In the genomic region with DNA sequence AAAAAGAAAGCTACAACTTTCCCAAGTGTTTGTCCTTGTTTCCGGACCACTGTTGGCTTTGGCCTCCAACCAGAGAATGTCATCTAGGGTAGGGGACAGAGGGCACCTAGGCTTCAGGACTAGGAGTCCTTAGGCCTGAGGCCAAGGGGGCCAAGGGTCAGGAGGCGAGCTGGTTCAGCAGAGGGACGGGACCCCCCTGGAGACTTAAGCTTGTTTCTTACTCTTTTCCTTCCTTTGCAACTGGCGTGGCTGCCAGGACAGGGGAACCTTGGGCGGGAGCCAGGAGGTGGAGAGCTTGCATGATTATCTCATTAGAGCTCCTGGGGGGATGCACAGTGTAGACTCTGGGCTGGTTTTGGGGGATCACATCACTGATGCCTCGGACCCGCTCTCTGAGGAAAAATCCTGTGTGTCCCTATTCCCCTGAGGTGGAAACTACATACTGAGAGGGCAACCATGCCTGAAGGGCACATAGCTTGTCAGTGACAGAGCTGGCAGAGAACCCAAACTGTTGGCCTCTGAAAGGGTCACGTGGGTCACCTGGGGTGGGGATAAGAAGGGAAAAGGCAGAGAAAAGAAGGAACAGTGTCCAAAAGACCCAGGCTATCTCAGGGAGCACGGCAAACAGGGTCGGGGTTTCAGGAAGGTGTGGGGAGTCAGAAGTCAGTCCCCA, we compare ENCODE assay signal across 9 mouse cellular contexts. TPM values are rescaled to one million over a fixed set of nuclear protein-coding genes. Genes with fewer than 3 reads are reported as not detected.
DNase-seq lines count a peak whose midpoint lies in the region; ATAC-seq and TF ChIP-seq lines count a peak whose summit lies in the region.
"Had no signal": no experiment of that assay in that cellular context is flagged by ENCODE, and none has a peak within 500 bp of the region (broad histone marks: within the 10 kb centered on the region; RNA-seq: fewer than 3 reads in every experiment).

No protein-coding gene starts in this region.

- H3K4me3 ChIP-seq in hindbrain, embryonic 10.5 days, result no peak overlapping the region
- H3K4me3 ChIP-seq in hindbrain, embryonic 14.5 days (replicated peaks; ENCODE audit: low read length), result no peak overlapping the region
- H3K4me3 ChIP-seq in heart, embryonic 12.5 days, result no peak overlapping the region
- peak overlapping the region; percentile 28 to 42; a peak in 2 of 4 replicates for H3K4me3 ChIP-seq in liver, embryonic 14.5 days (ENCODE audit: insufficient read depth in 1 of 2, low read depth in 2 of 2, low read length in 2 of 2)
- no peak overlapping the region for H3K4me3 ChIP-seq in limb, embryonic 10.5 days
- no peak overlapping the region for H3K4me3 ChIP-seq in hindbrain, embryonic 11.5 days (ENCODE audit: low read depth, low read length)

- no peaks in the 10 kb centered on the region for H3K9me3 ChIP-seq in hindbrain, embryonic 10.5 days
- H3K9me3 ChIP-seq in hindbrain, embryonic 14.5 days (ENCODE audit: control insufficient read depth, low read length), result no peaks in the 10 kb centered on the region
- no peaks in the 10 kb centered on the region for H3K9me3 ChIP-seq in heart, embryonic 12.5 days (replicated peaks)
- H3K9me3 ChIP-seq in liver, embryonic 14.5 days (ENCODE audit: control insufficient read depth, low read length), result no peaks in the 10 kb centered on the region
- no peaks in the 10 kb centered on the region for H3K9me3 ChIP-seq in limb, embryonic 10.5 days (replicated peaks)
- no peaks in the 10 kb centered on the region for H3K9me3 ChIP-seq in hindbrain, embryonic 11.5 days (ENCODE audit: control insufficient read depth, low read length)

- H3K27ac ChIP-seq in hindbrain, embryonic 10.5 days, result peak overlapping the region; percentile 40; the same call in 1 of the 2 replicates
- H3K27ac ChIP-seq in hindbrain, embryonic 14.5 days, result no peak overlapping the region
- peak overlapping the region; percentile 46 for H3K27ac ChIP-seq in heart, embryonic 12.5 days (ENCODE audit: poor library complexity, severe bottlenecking)
- peak overlapping the region; percentile 77 for H3K27ac ChIP-seq in liver, embryonic 14.5 days
- H3K27ac ChIP-seq in limb, embryonic 10.5 days, result no peak overlapping the region
- no peak overlapping the region for H3K27ac ChIP-seq in hindbrain, embryonic 11.5 days (ENCODE audit: low read depth, low read length)

- no peak overlapping the region for H3K9ac ChIP-seq in hindbrain, embryonic 14.5 days
- H3K9ac ChIP-seq in heart, embryonic 12.5 days, result peak overlapping the region; percentile 55
- H3K9ac ChIP-seq in liver, embryonic 14.5 days (replicated peaks), result peak overlapping the region; percentile 53
- no peak overlapping the region for H3K9ac ChIP-seq in hindbrain, embryonic 11.5 days (ENCODE audit: low read depth, low read length)

- no peak for TF ChIP-seq CTCF in liver, embryonic 14.5 days (IDR thresholded peaks at IDR 0.05; ENCODE audit: low read depth)

- DNase-seq in hindbrain, embryonic 10.5 days (ENCODE audit: low spot score), result no peak
- DNase-seq in hindbrain, embryonic 14.5 days (ENCODE audit: low spot score), result no peak
- peak; percentile 80 for DNase-seq in cerebellum, adult 11-12 months
- DNase-seq in liver, embryonic 14.5 days (ENCODE audit: low read depth in 3 of 3, low spot score in 3 of 3), result no peak
- no peak for DNase-seq in limb, embryonic 10.5 days (ENCODE audit: low spot score)
- no peak for DNase-seq in hindbrain, embryonic 11.5 days (ENCODE audit: low spot score)
- DNase-seq in embryo, embryonic 9.5 days (ENCODE audit: extremely low spot score), result no peak

- no peak for TF ChIP-seq EP300 in liver, embryonic 14.5 days (IDR thresholded peaks at IDR 0.05; ENCODE audit: low read depth)

- no peaks in the 10 kb centered on the region for H3K36me3 ChIP-seq in hindbrain, embryonic 10.5 days
- H3K36me3 ChIP-seq in hindbrain, embryonic 14.5 days (replicated peaks; ENCODE audit: control insufficient read depth, insufficient read depth), result no peaks in the 10 kb centered on the region
- peaks cover 7% of the 10 kb centered on the region for H3K36me3 ChIP-seq in heart, embryonic 12.5 days
- H3K36me3 ChIP-seq in liver, embryonic 14.5 days (replicated peaks; ENCODE audit: control insufficient read depth, insufficient read depth, low read depth), result peaks cover 86% of the 10 kb centered on the region
- H3K36me3 ChIP-seq in limb, embryonic 10.5 days, result no peaks in the 10 kb centered on the region
- no peaks in the 10 kb centered on the region for H3K36me3 ChIP-seq in hindbrain, embryonic 11.5 days (ENCODE audit: control insufficient read depth, insufficient read depth, low read length)

- no peak overlapping the region for H3K4me2 ChIP-seq in hindbrain, embryonic 14.5 days (replicated peaks)
- peak overlapping the region; percentile 50 for H3K4me2 ChIP-seq in heart, embryonic 12.5 days
- H3K4me2 ChIP-seq in liver, embryonic 14.5 days (ENCODE audit: low read depth), result peak overlapping the region; percentile 100
- no peak overlapping the region for H3K4me2 ChIP-seq in hindbrain, embryonic 11.5 days (replicated peaks; ENCODE audit: low read depth, low read length)

- H3K4me1 ChIP-seq in hindbrain, embryonic 10.5 days (replicated peaks), result peaks cover 28% of the 10 kb centered on the region
- H3K4me1 ChIP-seq in hindbrain, embryonic 14.5 days (replicated peaks; ENCODE audit: control insufficient read depth, insufficient read depth, low read length), result no peaks in the 10 kb centered on the region
- H3K4me1 ChIP-seq in heart, embryonic 12.5 days (replicated peaks), result peaks cover 75% of the 10 kb centered on the region
- peaks cover 90 to 94% of the 10 kb centered on the region in 2 experiments for H3K4me1 ChIP-seq in liver, embryonic 14.5 days (replicated peaks; ENCODE audit: control insufficient read depth in 2 of 2, insufficient read depth in 2 of 2, low read length in 1 of 2)
- H3K4me1 ChIP-seq in limb, embryonic 10.5 days, result peaks cover 7% of the 10 kb centered on the region; the same call in 1 of the 2 replicates
- H3K4me1 ChIP-seq in hindbrain, embryonic 11.5 days (replicated peaks; ENCODE audit: control insufficient read depth, insufficient read depth, low read length), result no peaks in the 10 kb centered on the region

- 74% methylated on average over 10 of the region's 10 CpGs for whole genome bisulfite sequencing in hindbrain, embryonic 10.5 days
- 59% methylated on average over 10 of the region's 10 CpGs for WGBS in hindbrain, embryonic 14.5 days
- WGBS in heart, embryonic 12.5 days, result 45% methylated on average over 10 of the region's 10 CpGs
- WGBS in liver, embryonic 14.5 days (ENCODE audit: insufficient replicate concordance), result 67% methylated on average over 10 of the region's 10 CpGs
- WGBS in limb, embryonic 10.5 days, result 80% methylated on average over 10 of the region's 10 CpGs
- WGBS in hindbrain, embryonic 11.5 days, result 60% methylated on average over 10 of the region's 10 CpGs

- no peak for ATAC-seq in hindbrain, embryonic 14.5 days (ENCODE audit: low FRiP score)
- ATAC-seq in heart, embryonic 12.5 days (ENCODE audit: insufficient number of reproducible peaks, low FRiP score), result peak; percentile 44
- ATAC-seq in liver, embryonic 14.5 days (ENCODE audit: insufficient read depth), result no peak
- no peak for ATAC-seq in hindbrain, embryonic 11.5 days (ENCODE audit: low FRiP score)

- no peaks in the 10 kb centered on the region for H3K27me3 ChIP-seq in hindbrain, embryonic 10.5 days (ENCODE audit: insufficient read depth, poor library complexity, severe bottlenecking)
- H3K27me3 ChIP-seq in hindbrain, embryonic 14.5 days (ENCODE audit: control insufficient read depth, insufficient read depth, low read length), result no peaks in the 10 kb centered on the region
- no peaks in the 10 kb centered on the region for H3K27me3 ChIP-seq in heart, embryonic 12.5 days (replicated peaks)
- no peaks in the 10 kb centered on the region for H3K27me3 ChIP-seq in liver, embryonic 14.5 days (ENCODE audit: control insufficient read depth, insufficient read depth, low read length)
- peaks cover 7% of the 10 kb centered on the region; the same call in 1 of the 2 replicates for H3K27me3 ChIP-seq in limb, embryonic 10.5 days (ENCODE audit: low read depth, poor library complexity, severe bottlenecking)
- no peaks in the 10 kb centered on the region for H3K27me3 ChIP-seq in hindbrain, embryonic 11.5 days (ENCODE audit: control insufficient read depth, insufficient read depth, low read length)

RNA-seq across cellular contexts. Expression of gene Gm10300, which starts 8.3 kb away (rescaled TPM):
- 0.14 TPM in 1 of 2 replicates, not detected in the other for polyA plus RNA-seq in hindbrain, embryonic 10.5 days (2016; fragmentation: Nextera tagmentation; extraction: Ambion mirVana)
- not detected in 2 replicates for polyA plus RNA-seq in hindbrain, embryonic 14.5 days (2014; fragmentation: Nextera tagmentation; extraction: Ambion mirVana)
- polyA plus RNA-seq in heart, embryonic 12.5 days (2016; fragmentation: Nextera tagmentation; extraction: Ambion mirVana), result 0.15 and 0.28 TPM in 2 replicates
- 0.11 and 0.15 TPM in 2 replicates for polyA plus RNA-seq in liver, embryonic 14.5 days (2012; rRNA removed)
- 0.32 and 0.40 TPM in 2 replicates for polyA plus RNA-seq in liver, embryonic 14.5 days (2014; fragmentation: Nextera tagmentation; extraction: Ambion mirVana)
- not detected in 2 replicates for polyA plus RNA-seq in limb, embryonic 10.5 days (2016; fragmentation: Nextera tagmentation; extraction: Ambion mirVana)
- polyA plus RNA-seq in hindbrain, embryonic 11.5 days (2014; fragmentation: Nextera tagmentation; extraction: Ambion mirVana), result 0.06 and 0.08 TPM in 2 replicates
- polyA plus RNA-seq: testis, adult 2 months had no signal

RNA-seq across cellular contexts. Expression of gene Epb41, which starts 8.9 kb away (rescaled TPM):
- 154 and 173 TPM in 2 replicates for polyA plus RNA-seq in hindbrain, embryonic 10.5 days (2016; fragmentation: Nextera tagmentation; extraction: Ambion mirVana)
- 73.3 and 82.9 TPM in 2 replicates for polyA plus RNA-seq in hindbrain, embryonic 14.5 days (2014; fragmentation: Nextera tagmentation; extraction: Ambion mirVana)
- polyA plus RNA-seq in heart, embryonic 12.5 days (2016; fragmentation: Nextera tagmentation; extraction: Ambion mirVana), result 97.6 and 102 TPM in 2 replicates
- 105 and 113 TPM in 2 replicates for polyA plus RNA-seq in liver, embryonic 14.5 days (2012; rRNA removed)
- 153 and 166 TPM in 2 replicates for polyA plus RNA-seq in liver, embryonic 14.5 days (2014; fragmentation: Nextera tagmentation; extraction: Ambion mirVana)
- polyA plus RNA-seq in limb, embryonic 10.5 days (2016; fragmentation: Nextera tagmentation; extraction: Ambion mirVana), result 105 and 122 TPM in 2 replicates
- 208 and 223 TPM in 2 replicates for polyA plus RNA-seq in hindbrain, embryonic 11.5 days (2014; fragmentation: Nextera tagmentation; extraction: Ambion mirVana)

Comparison
In these comparisons a context has a peak if more than half of its experiments do, and no peak if none do; other contexts are left out.
1. H3K27ac ChIP-seq: peak in hindbrain, embryonic 10.5 days (single experiment), heart, embryonic 12.5 days (single experiment) and liver, embryonic 14.5 days (single experiment); none in hindbrain, embryonic 14.5 days (single experiment), limb, embryonic 10.5 days (single experiment) and hindbrain, embryonic 11.5 days (single experiment).
2. H3K4me3 ChIP-seq: peak in liver, embryonic 14.5 days (2 of 2); none in hindbrain, embryonic 10.5 days (single experiment), hindbrain, embryonic 14.5 days (single experiment), heart, embryonic 12.5 days (single experiment), limb, embryonic 10.5 days (single experiment) and hindbrain, embryonic 11.5 days (single experiment).
3. H3K4me2 ChIP-seq: peak in heart, embryonic 12.5 days (single experiment) and liver, embryonic 14.5 days (single experiment); none in hindbrain, embryonic 14.5 days (single experiment) and hindbrain, embryonic 11.5 days (single experiment).
4. H3K9ac ChIP-seq: peak in heart, embryonic 12.5 days (single experiment) and liver, embryonic 14.5 days (single experiment); none in hindbrain, embryonic 14.5 days (single experiment) and hindbrain, embryonic 11.5 days (single experiment).